Mouse (Mus musculus) cerebellum, postnatal 25 days (tissue): Measurements from ENCODE around the gene Ints3.

Experiments used
- DNase-seq, 2 experiments: peaks; one replicate each; pipeline ENCODE4 v3.0.0; 2021; ENCODE audit warnings: mixed read lengths in 2 of 2

Ints3 gene

GRCm38 (mm10) chr3:90433381-90434020 is at the start of gene Ints3:
Gene Ints3, minus strand, starts transcription at chr3:90433622.
- DNase-seq, result peak; percentile 100

GRCm38 (mm10) chr3:90475831-90476611 is 42.6 kb upstream of the Ints3 start, which contains the start of gene Ilf2:
Gene Ilf2, plus strand, starts transcription at chr3:90476126.
- peak; percentile 96 for DNase-seq

GRCm38 (mm10) chr3:90475151-90475830 is 41.9 kb upstream of the Ints3 start:
- peak in 1 of 2 experiments; percentile 23 for DNase-seq

GRCm38 (mm10) chr3:90472213-90472612 is 38.8 kb upstream of the Ints3 start:
- DNase-seq, result peak in 1 of 2 experiments; percentile 54

- no peak for DNase-seq
Measured at GRCm38 (mm10) chr3:90467618-90468300, 34.3 kb upstream of the Ints3 start.

GRCm38 (mm10) chr3:90466311-90466766 is 32.9 kb upstream of the Ints3 start:
- DNase-seq, result peak; percentile 55 to 71

GRCm38 (mm10) chr3:90465686-90466310 is 32.4 kb upstream of the Ints3 start, which contains the start of gene Npr1:
Gene Npr1, minus strand, starts transcription at chr3:90465866.
- DNase-seq, result peak in 1 of 2 experiments; percentile 40

GRCm38 (mm10) chr3:90465081-90465685 is 31.8 kb upstream of the Ints3 start:
- DNase-seq, result peak; percentile 29 to 37

GRCm38 (mm10) chr3:90464552-90465080 is 31.2 kb upstream of the Ints3 start:
- no peak for DNase-seq

GRCm38 (mm10) chr3:90462579-90462978 is 29.2 kb upstream of the Ints3 start:
- DNase-seq, result no peak

GRCm38 (mm10) chr3:90461935-90462334 is 28.5 kb upstream of the Ints3 start:
- no peak for DNase-seq

GRCm38 (mm10) chr3:90460315-90460714 is 26.9 kb upstream of the Ints3 start:
- no peak for DNase-seq

GRCm38 (mm10) chr3:90459727-90460126 is 26.3 kb upstream of the Ints3 start:
- no peak for DNase-seq

- no peak for DNase-seq
Measured at GRCm38 (mm10) chr3:90454931-90455330, 21.5 kb upstream of the Ints3 start.

GRCm38 (mm10) chr3:90451396-90452095 is 18.1 kb upstream of the Ints3 start:
- DNase-seq, result no peak

- no peak for DNase-seq
Measured at GRCm38 (mm10) chr3:90450874-90451273, 17.5 kb upstream of the Ints3 start.

- DNase-seq, result no peak
Measured at GRCm38 (mm10) chr3:90448626-90449025, 15.2 kb upstream of the Ints3 start.

GRCm38 (mm10) chr3:90447123-90447494 is 13.7 kb upstream of the Ints3 start:
- DNase-seq, result no peak

- DNase-seq, result peak; percentile 36 to 54
Measured at GRCm38 (mm10) chr3:90446389-90447122, 13.1 kb upstream of the Ints3 start.
